Mouse (Mus musculus) gastrocnemius, adult 2 months (tissue): ENCODE data around the gene Gm2310. TPM values are rescaled to one million over a fixed set of nuclear protein-coding genes. Genes with fewer than 3 reads are reported as not detected.
"Not testable (repeated sequence)": the region's sequence is repeated elsewhere in the genome, so short reads cannot be mapped to it uniquely, and the experiment has no call there.

Source experiments
- DNase-seq: peaks from one replicate; pipeline ENCODE4 v3.0.0; 2022
- H3K27ac ChIP-seq: fragments of 200-600 bp; 2 replicates; pipeline ENCODE4 v1.8.1; 2022; ENCODE audit warnings: mild to moderate bottlenecking
- H3K4me3 ChIP-seq: fragments of 200-600 bp; 2 replicates; pipeline ENCODE4 v1.8.1; 2022; ENCODE audit warnings: mild to moderate bottlenecking, moderate library complexity
- CTCF ChIP-seq: fragments of 200-600 bp; IDR thresholded peaks from 2 replicates; pipeline ENCODE4 v1.8.1; 2022; ENCODE audit warnings: antibody characterized with exemption, mild to moderate bottlenecking, moderate library complexity
- intact Hi-C: fragments of 180-260 bp; cut with DNase I; formaldehyde crosslinking; loops from one replicate; pipeline ENCODE4 v1.15.1; 2025
- long read RNA-seq, 2 experiments: library from polyadenylated mRNA; stranded (forward); transcript quantifications; one replicate each; pipeline ENCODE4 v2.0.0; 2021
- total RNA-seq, 2 experiments: library from RNA; stranded (reverse); gene quantifications; 2 replicates each; pipeline ENCODE4 v1.2.3; 2021

The Gm2310 gene
- not detected for total RNA-seq
- long read RNA-seq, experiment 1, result 0 reads
- long read RNA-seq, experiment 2, result 0 reads

- H3K27ac ChIP-seq, intact Hi-C loops, H3K4me3 ChIP-seq, DNase-seq: not testable (repeated sequence)
Measured at GRCm38 (mm10) chr15:8519853-8520252, at the start of gene Gm2310. Gm2310 (minus strand) TSS chr15:8519953.

DNA sequence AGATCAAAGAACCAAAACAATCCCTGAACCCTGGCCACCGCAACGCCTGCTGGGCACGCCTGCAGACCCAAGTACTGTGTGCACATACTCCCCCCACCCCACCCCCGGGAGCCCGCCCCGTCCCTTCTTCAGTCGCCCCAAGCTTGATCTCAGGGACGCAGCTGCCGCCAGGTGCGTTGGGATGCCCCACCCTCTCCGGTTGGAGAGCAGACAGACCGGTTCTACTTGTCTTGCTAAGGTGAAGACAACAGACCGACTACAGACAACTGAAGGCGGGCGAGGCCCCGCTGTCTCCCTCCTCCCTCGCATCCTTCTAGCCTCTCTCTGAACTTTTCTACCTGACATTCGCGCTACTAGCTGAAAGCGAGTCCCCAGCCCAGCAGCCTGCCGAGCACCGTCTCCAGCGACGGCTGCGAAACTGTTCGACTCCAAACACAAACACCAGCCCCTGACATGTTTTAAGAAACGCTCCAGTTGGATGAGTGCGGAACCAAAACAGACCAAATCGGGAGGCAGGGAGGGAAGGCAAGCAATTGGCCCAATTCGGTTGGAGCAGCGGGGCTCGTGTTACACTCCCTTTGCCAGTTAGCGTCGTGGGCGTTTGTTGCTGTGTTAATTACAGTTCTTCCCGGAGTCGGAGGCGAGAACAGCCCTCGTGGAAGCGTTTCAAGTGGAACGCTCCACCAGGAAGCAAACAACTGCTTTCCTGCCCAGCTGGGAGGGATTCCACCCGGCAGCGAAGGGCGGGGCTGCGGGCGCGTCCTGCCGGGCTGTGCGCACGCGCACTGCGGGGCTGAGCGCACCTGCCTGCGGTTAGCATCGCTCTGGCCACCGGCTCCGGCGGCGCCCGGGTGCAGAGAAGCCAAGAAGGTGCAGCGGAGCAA is 49.1 kb upstream of the Gm2310 start:
- peak overlapping the region; percentile 84 for H3K4me3 ChIP-seq
- peak overlapping the region; percentile 60 for H3K27ac ChIP-seq
- TF ChIP-seq CTCF, result no peak
- DNase-seq, result peak; percentile 90
- intact Hi-C loops, result loop anchor here (5.0 kb wide), 1 partner anchor 117 kb away; no protein-coding TSS in a partner anchor

DNA sequence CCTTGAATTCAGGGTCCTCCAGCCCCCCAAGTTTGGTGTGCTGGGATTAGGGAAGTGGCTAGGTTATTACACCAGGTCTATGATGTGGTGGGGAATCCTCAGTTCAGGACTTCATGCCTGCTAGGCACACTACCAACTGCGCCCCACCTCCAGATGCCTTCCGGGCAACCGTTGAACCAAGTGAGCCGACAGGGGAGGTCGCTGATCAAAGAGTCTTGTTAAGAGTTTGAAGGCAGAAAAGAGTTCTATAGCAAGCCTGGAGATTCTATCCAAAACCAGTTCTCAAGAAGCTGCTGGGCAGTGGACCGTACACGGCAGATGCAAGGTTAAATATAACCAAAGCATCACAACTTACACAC is 48.5 kb upstream of the Gm2310 start:
- no peak for DNase-seq
- intact Hi-C loops, result loop anchor here (5.0 kb wide), 1 partner anchor 116 kb away; no protein-coding TSS in a partner anchor
- no peak for TF ChIP-seq CTCF
- no peak overlapping the region for H3K27ac ChIP-seq
- peak overlapping the region; percentile 84 for H3K4me3 ChIP-seq

- intact Hi-C loops, result loop anchor here (5.0 kb wide), 1 partner anchor 113 kb away; no protein-coding TSS in a partner anchor
- Histone ChIP-seq H3K4me3 (no peak overlapping the region), H3K27ac (no peak overlapping the region)
- no peak for TF ChIP-seq CTCF
- DNase-seq, result no peak
Measured at GRCm38 (mm10) chr15:8565416-8565815, 45.7 kb upstream of the Gm2310 start.

GRCm38 (mm10) chr15:8564331-8564730 is 44.6 kb upstream of the Gm2310 start:
- no peak overlapping the region for H3K27ac ChIP-seq
- no peak overlapping the region for H3K4me3 ChIP-seq
- DNase-seq, result no peak
- intact Hi-C loops, result no loop called here
- TF ChIP-seq CTCF, result no peak

- Histone ChIP-seq H3K27ac (no peak overlapping the region), H3K4me3 (no peak overlapping the region)
- intact Hi-C loops, result no loop called here
- no peak for TF ChIP-seq CTCF
- DNase-seq, result no peak
Measured at GRCm38 (mm10) chr15:8563423-8564194, 43.9 kb upstream of the Gm2310 start.

GRCm38 (mm10) chr15:8562776-8563175 is 43.0 kb upstream of the Gm2310 start:
- intact Hi-C loops, result no loop called here
- no peak for TF ChIP-seq CTCF
- DNase-seq, result no peak
- Histone ChIP-seq H3K27ac (no peak overlapping the region), H3K4me3 (no peak overlapping the region)

GRCm38 (mm10) chr15:8531201-8531600 is 11.4 kb upstream of the Gm2310 start:
- DNase-seq, result no peak
- intact Hi-C loops, result no loop called here
- Histone ChIP-seq H3K27ac (no peak overlapping the region), H3K4me3 (no peak overlapping the region)
- TF ChIP-seq CTCF, result no peak

GRCm38 (mm10) chr15:8512957-8513356 is 6.8 kb downstream of the Gm2310 start:
- TF ChIP-seq CTCF, result no peak
- intact Hi-C loops, result no loop called here
- H3K27ac ChIP-seq, result no peak overlapping the region

GRCm38 (mm10) chr15:8511861-8512260 is 7.9 kb downstream of the Gm2310 start:
- peak; percentile 29 for DNase-seq
- Histone ChIP-seq H3K27ac (no peak overlapping the region), H3K4me3 (peak overlapping the region; percentile 34)
- intact Hi-C loops, result no loop called here
- TF ChIP-seq CTCF, result no peak

More at GRCm38 (mm10) chr15:8512957-8513356, 6.8 kb downstream of the Gm2310 start:
- no peak for DNase-seq
- H3K4me3 ChIP-seq, result no peak overlapping the region

- no peak for DNase-seq
- intact Hi-C loops, result no loop called here
- Histone ChIP-seq H3K27ac (no peak overlapping the region), H3K4me3 (no peak overlapping the region)
- no peak for TF ChIP-seq CTCF
Measured at GRCm38 (mm10) chr15:8502431-8502830, 17.3 kb downstream of the Gm2310 start.

DNA sequence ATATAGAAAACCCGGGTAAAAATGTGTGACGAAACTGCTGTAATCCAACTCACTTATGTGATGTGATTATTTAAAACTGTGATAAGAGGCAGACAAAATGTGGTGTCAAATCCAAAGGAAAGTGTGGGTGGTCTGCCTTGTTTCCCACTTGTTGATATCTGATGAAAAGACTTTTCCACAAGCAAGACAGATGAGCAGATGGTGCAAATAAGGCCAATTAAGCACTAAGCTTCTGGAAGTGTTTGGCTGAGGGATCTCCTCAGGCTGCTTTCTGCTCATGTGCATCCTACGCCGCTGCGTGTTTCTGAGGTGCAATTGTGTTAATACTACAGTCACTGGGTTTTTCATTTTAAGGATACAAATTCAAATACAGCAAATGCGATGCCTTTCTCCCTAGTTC is 34.5 kb downstream of the Gm2310 start:
- DNase-seq, result no peak
- intact Hi-C loops, result no loop called here
- no peak overlapping the region for H3K27ac ChIP-seq
- no peak for TF ChIP-seq CTCF
- H3K4me3 ChIP-seq, result no peak overlapping the region

GRCm38 (mm10) chr15:8469006-8469575 is 50.7 kb downstream of the Gm2310 start:
- H3K4me3 ChIP-seq, result no peak overlapping the region
- intact Hi-C loops, result no loop called here
- no peak for TF ChIP-seq CTCF
- DNase-seq, result no peak
- no peak overlapping the region for H3K27ac ChIP-seq

Other genes starting within 250 kb of the Gm2310 start
- gene Nipbl, start 75.5 kb downstream of the Gm2310 start, total RNA-seq, result 10 to 100 TPM; 23.6 to 24.6 TPM
- gene Slc1a3, start 190.8 kb upstream of the Gm2310 start, total RNA-seq, result 1 to 10 TPM; 1.2 TPM